Mouse (Mus musculus) lung, postnatal 36 days (tissue): ENCODE data around the gene 4933402E13Rik.

Experiments
- DNase-seq: peaks from one replicate; pipeline ENCODE4 v3.0.0; 2022; ENCODE audit warnings: mixed read lengths

4933402E13Rik gene

DNA sequence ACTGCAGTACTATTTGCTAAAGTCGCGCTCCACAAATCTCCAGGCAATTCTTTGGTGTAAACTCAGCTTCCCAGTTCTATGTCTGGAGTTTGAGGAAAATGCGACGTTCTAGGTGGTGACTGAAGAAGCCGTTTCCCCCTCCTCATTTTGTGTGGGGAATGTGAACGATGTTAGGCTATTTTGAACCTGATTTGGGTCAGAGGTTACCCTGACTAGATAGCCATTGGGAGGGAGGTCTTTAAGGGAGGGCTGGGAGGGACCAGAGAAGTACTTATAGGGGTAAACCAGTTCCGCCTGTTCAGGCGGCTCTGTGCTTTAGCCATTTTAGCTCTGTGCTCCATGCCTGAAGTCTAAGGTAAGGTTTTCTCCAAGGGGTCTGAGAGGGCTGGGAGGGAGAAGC is at the start of gene 4933402E13Rik:
TSS of gene 4933402E13Rik (plus strand) at position 301 of the 400 bp plus-strand sequence.
- no peak for DNase-seq
